Mouse (Mus musculus) kidney, adult 2 months (tissue): ENCODE measurements around the gene H2al2a. TPM values are rescaled to one million over a fixed set of nuclear protein-coding genes. Genes with fewer than 3 reads are reported as not detected.

Experiments
- DNase-seq: peaks from one replicate; pipeline ENCODE4 v3.0.0; 2021
- H3K27ac ChIP-seq: fragments of 200-500 bp; 2 replicates; pipeline ENCODE4 v1.5.1; 2012; ENCODE audit warnings: low read depth, low read length, control low read depth, inconsistent platforms; ENCODE audit not compliant: insufficient read depth
- H3K27me3 ChIP-seq: fragments of 200-500 bp; replicated peaks from 2 replicates; pipeline ENCODE4 v1.6.1; 2012; ENCODE audit warnings: mild to moderate bottlenecking, moderate library complexity, low read length, inconsistent platforms; ENCODE audit not compliant: control insufficient read depth, insufficient read depth
- H3K36me3 ChIP-seq: fragments of 200-500 bp; 2 replicates; pipeline ENCODE4 v1.6.1; 2012; ENCODE audit warnings: mild to moderate bottlenecking, moderate library complexity, low read length, inconsistent platforms; ENCODE audit not compliant: control insufficient read depth, insufficient read depth
- H3K4me1 ChIP-seq: fragments of 200-500 bp; 2 replicates; pipeline ENCODE4 v1.6.1; 2011; ENCODE audit warnings: low read length; ENCODE audit not compliant: control insufficient read depth, insufficient read depth
- H3K4me3 ChIP-seq: fragments of 200-500 bp; 2 replicates; pipeline ENCODE4 v1.5.1; 2011; ENCODE audit warnings: mild to moderate bottlenecking, low read depth, low read length, control low read depth; ENCODE audit not compliant: insufficient read depth
- CTCF ChIP-seq: fragments of 200-500 bp; conservative IDR thresholded peaks from 2 replicates; pipeline ENCODE4 v1.5.1; 2011; ENCODE audit warnings: low read depth, mild to moderate bottlenecking, control low read depth, low read length, moderate library complexity, mixed read lengths; ENCODE audit not compliant: insufficient read depth, insufficient read length
- POLR2A ChIP-seq: fragments of 200-500 bp; IDR thresholded peaks from one replicate; pipeline ENCODE4 v1.6.1; 2011; ENCODE audit warnings: low read depth, low read length, control low read depth
- WGBS: fragments of 180-500 bp; shearing (Covaris S2); methylation state at CpG from one replicate; pipeline ENCODE4 v1.1.7; 2018; 5-methylcytosine and 5-hydroxymethylcytosine counted together
- polyA plus RNA-seq: library from polyadenylated mRNA; depleted of rRNA; stranded (reverse); fragments of >200 nt; gene quantifications from 2 replicates; pipeline ENCODE4 v1.2.3, GENCODE M21; 2012

The H2al2a gene
- polyA plus RNA-seq, 1 experiment = 0.41 TPM

DNA sequence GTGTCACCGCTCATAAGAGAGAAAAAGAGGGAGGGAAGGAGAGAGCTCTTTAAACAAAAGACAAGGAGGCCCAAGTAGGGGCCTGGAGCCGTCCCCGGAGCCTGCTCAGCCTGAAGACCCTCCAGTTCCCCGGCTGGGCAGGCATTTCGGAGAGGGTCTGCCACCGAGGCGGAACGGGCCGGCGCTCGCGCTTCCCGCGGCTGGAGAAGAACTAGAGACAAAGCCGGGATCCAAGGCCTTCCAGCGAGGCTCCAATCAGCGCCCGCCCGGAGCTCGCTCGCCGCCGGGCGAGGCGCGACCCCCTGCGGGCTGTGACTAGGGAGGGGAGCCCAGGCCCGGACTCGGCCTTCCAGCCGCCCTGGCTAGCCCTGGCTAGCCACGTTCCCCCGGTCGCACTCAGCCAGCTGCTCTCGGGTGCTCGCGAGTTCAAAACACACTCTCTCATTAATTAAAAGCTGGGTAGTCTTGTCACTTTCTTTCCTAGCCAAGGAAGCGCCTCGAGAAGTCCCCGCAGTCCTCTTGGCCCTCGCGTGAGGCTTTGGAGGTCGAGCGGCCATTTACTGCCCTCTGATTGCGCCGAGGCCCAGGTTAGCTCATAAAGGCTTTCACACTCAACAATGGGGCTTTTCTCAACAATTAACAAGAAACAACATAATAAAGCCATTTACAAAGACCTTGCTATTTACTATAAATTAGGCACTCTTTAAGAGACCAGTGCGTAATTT lies 43.0 kb upstream of the H2al2a start:
- TF ChIP-seq CTCF = no peak
- no peak for TF ChIP-seq POLR2A
- 64% methylated on average over 46 of the region's 46 CpGs for WGBS
- peak; percentile 14 for DNase-seq
- Histone ChIP-seq H3K4me1 (peaks cover 14% of the 10 kb centered on the region; the same call in 1 of the 2 replicates), H3K4me3 (no peak overlapping the region), H3K27me3 (no peaks in the 10 kb centered on the region), H3K36me3 (no peaks in the 10 kb centered on the region), H3K27ac (no peak overlapping the region)

DNA sequence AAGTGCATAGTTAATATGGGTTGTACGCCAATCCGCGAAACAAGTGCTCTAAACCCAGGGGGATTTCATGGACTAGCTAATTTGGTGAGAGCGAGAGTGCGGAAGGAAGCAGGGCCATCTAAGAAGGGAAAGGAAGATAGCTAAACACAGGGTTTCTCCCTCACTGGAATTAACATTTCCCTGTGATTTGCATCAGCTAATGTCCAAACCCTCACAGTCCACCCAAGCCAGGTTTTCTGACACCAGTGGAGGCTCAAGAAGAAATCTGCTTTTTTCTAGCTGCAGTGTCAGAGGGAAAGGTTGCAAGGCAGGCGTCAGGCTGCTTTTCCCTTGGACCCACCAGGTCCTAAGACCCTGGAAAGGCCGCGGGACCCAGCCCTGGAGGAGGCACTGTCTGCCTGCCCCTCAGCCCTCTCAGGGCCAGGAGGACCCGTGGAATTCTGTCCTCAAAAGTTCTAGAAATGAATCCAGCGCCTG lies 42.2 kb upstream of the H2al2a start:
- no peaks in the 10 kb centered on the region for H3K27me3 ChIP-seq
- DNase-seq = no peak
- H3K4me3 ChIP-seq = no peak overlapping the region
- H3K4me1 ChIP-seq = peaks cover 16% of the 10 kb centered on the region; the same call in 1 of the 2 replicates
- H3K27ac ChIP-seq = no peak overlapping the region
- no peaks in the 10 kb centered on the region for H3K36me3 ChIP-seq
- TF ChIP-seq POLR2A (no peak), CTCF (no peak)
- WGBS = 87% methylated on average over 10 of the region's 10 CpGs

DNA sequence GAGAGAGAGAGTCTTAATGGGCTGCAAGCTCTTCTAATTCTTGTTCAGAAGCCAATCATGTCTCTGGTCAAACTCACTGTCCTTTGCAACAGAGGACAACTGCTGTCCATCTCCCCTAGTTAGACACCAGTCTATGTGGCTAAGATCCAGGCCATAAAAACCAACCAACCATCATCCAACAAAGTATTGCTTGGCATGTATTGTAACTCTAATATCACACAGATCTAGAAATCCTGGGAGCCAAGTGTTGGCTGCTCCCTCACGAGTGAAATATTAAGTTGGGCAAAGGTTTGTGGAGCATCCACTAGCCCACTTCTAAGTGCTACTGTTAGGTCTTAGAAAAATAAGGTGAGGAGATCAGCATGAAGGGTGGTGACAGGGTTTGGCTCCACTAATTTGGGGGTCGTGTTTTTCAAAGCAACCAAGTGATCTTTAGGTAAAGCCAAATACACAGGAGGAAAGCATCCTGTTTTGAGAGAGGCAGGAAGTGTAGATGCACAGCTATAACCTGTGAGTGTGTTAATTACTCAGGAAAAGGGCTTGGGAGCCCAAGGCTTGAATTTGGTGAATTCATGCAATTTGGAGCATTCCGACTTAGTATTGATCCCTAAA lies 41.5 kb upstream of the H2al2a start:
- Histone ChIP-seq H3K27ac (no peak overlapping the region), H3K27me3 (no peaks in the 10 kb centered on the region), H3K4me1 (peaks cover 17% of the 10 kb centered on the region; the same call in 1 of the 2 replicates), H3K36me3 (no peaks in the 10 kb centered on the region), H3K4me3 (no peak overlapping the region)
- 52% methylated on average over 3 of the region's 3 CpGs for WGBS
- DNase-seq = peak; percentile 85
- TF ChIP-seq POLR2A (no peak), CTCF (no peak)

- TF ChIP-seq POLR2A = no peak
- TF ChIP-seq CTCF = no peak
- Histone ChIP-seq H3K27me3 (no peaks in the 10 kb centered on the region), H3K36me3 (no peaks in the 10 kb centered on the region), H3K4me1 (peaks cover 21% of the 10 kb centered on the region; the same call in 1 of the 2 replicates), H3K27ac (no peak within 1 kb of the TSS), H3K4me3 (no peak within 1 kb of the TSS)
- WGBS = 67% methylated on average over 2 of the region's 2 CpGs
- DNase-seq = no peak
Observed at GRCm38 (mm10) chr2:18037491-18037890, 40.7 kb upstream of the H2al2a start, which contains the start of gene A930004D18Rik. A930004D18Rik (minus strand) TSS chr2:18037737.

- WGBS = 56% methylated on average over 10 of the region's 10 CpGs
Observed at GRCm38 (mm10) chr2:18034371-18035250, 37.9 kb upstream of the H2al2a start.

DNA sequence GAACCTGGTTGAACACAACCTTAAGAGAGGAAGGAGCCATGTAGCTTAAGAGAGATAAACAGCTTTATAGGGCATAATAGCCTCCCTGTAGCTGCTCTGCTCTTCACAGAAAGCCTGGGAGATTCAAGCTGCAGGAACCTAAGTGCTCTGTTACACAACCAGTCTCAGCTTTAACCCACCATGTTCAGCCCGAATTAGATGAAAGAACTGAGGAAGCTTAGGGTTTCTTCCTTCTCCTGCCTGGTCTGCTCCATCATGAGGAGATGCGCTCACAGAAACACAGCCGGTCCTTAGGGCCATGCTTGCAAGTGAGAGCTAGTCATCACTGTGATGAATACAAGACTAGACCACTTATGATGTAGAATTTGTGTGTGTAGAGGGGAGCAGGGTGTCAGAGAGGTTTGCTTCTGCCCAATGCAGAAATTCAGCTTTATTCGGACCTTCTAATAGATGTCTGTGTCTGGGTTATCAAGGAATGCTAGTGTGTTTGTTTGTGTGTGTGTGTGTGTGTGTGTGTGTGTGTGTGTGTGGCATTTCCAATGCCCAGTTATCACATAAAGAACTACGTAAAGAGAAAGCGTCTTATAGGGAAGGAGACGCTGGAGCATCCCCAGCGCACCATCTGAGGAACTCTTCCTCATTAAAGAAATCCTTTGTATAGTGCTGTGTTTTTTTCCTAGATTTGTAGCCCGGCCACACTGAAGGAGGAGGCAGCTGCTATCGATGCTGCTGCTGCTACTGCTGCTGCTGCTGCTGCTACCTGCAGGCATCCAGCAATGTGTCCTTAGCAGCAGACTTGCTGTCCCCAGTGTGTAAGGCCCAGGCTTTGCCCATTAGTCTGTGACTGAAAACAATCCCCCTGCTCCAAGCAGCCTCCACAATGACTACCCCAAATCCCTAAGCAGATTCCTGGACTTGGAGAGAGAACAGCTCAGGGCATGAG lies 36.7 kb upstream of the H2al2a start:
- H3K27me3 ChIP-seq = no peaks in the 10 kb centered on the region
- H3K36me3 ChIP-seq = no peaks in the 10 kb centered on the region
- peaks cover 17% of the 10 kb centered on the region; the same call in 1 of the 2 replicates for H3K4me1 ChIP-seq
- H3K27ac ChIP-seq = no peak overlapping the region
- TF ChIP-seq POLR2A (no peak), CTCF (no peak)
- no peak overlapping the region for H3K4me3 ChIP-seq
- DNase-seq = no peak
- 90% methylated on average over 10 of the region's 10 CpGs for WGBS

More at GRCm38 (mm10) chr2:18034371-18035250, 37.9 kb upstream of the H2al2a start:
- H3K27me3 ChIP-seq = no peaks in the 10 kb centered on the region
- peaks cover 23% of the 10 kb centered on the region; the same call in 1 of the 2 replicates for H3K4me1 ChIP-seq
- TF ChIP-seq POLR2A (no peak), CTCF (no peak)
- no peaks in the 10 kb centered on the region for H3K36me3 ChIP-seq
- 0 out of 2 replicates have a peak overlapping the region, but pooled peaks have one; percentile 67 for H3K27ac ChIP-seq
- no peak overlapping the region for H3K4me3 ChIP-seq
- DNase-seq = peak; percentile 68
